Mouse (Mus musculus) kidney, postnatal 25 days (tissue): ENCODE results near the gene Atxn7l3b.

Source experiments
- DNase-seq, 2 experiments: peaks; one replicate each; pipeline ENCODE4 v3.0.0; 2021; ENCODE audit warnings: mixed read lengths in 2 of 2

Atxn7l3b gene

DNA sequence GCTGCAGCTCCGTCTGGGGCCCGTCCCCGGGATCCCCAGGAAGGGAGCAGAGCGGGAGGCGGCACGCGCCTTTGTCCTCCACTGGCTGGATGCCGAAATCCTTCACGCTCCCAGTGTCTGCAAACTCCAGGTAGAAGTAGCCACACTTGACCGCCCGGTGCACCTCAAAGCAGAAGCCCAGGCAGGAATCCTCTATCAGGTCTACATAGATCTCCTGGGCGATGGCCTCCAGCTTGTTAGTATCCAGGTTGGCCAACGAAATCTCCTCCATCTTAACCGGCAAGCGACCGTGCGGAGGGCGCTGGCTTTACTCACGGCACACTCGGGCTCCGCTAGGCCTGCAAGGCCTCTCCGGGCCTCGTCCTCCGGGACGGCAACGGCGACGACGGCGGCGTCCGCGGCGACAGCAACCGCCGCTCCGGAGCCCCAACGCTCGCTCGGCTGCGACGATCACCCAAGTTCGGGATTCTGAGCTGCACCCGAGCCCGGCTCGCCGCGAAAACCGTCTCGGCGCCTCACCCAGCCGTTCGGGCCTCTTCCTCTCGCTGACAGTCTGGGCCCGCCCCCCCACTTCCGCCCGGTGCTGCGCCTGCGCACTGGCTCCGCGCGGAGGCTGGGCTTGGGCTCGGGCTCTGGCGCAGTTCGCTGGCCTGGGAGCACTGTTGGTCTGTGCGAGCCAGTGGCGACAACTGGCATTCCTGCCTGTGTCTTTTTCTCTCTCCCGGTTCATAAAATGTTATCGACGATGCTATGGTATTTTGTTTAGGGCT, at the start of gene Atxn7l3b:
TSS of gene Atxn7l3b (minus strand) at position 550 of the 770 bp plus-strand sequence.
- peak; percentile 94 to 96 for DNase-seq

DNA sequence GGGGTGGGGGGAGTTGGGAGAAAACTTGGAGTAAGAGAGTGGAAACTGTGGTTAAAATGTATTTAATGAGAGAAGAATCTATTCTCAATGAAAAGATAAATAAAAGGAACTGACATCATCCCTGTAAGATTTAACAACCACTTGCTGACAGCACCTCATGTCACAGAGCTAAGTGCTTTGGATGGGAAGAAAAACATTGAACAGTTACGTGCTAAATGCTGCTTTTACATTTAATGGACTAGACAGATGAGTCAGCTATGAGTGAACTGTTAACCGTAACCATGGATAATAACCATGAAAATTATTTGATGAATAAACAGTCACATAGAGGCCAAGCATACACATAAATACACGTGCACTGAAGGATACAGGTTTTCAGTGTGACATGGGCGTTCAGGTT, 48.8 kb upstream of the Atxn7l3b start:
- DNase-seq, result no peak

DNA sequence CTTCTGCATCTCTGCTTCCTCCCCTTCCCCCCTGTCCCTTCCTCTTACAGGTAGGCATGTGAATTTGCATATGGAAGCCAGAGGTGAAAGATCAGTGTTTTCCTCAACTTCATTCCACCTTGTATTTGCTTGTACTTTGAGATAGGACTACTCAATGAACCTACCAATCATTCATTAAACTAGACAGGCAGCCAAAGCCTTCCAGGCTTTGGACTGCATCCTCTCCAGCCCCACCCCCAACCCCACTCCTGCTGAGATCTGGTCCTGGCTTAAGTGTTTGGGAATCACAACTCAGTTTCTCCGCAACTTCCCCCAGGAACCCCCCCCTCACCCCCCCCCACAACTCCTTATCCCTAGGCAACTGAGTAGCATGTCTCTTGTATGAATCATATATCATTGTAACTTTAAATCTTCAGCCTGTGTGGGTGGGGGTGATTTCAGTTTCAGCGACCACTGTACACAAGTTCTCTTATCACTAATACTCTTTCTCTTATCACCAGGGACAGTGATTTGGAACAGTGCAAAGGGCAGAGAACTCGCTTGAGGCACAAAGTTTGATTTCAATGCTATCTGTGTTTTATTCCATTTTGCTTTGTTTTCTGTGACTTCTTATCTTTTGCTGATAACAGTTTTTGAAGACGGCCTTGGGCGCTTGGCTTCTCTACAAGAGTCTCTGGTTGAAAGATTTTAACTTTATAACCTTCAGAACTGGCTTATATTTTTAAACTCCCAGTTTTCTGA, 44.7 kb upstream of the Atxn7l3b start:
- DNase-seq, result no peak

DNA sequence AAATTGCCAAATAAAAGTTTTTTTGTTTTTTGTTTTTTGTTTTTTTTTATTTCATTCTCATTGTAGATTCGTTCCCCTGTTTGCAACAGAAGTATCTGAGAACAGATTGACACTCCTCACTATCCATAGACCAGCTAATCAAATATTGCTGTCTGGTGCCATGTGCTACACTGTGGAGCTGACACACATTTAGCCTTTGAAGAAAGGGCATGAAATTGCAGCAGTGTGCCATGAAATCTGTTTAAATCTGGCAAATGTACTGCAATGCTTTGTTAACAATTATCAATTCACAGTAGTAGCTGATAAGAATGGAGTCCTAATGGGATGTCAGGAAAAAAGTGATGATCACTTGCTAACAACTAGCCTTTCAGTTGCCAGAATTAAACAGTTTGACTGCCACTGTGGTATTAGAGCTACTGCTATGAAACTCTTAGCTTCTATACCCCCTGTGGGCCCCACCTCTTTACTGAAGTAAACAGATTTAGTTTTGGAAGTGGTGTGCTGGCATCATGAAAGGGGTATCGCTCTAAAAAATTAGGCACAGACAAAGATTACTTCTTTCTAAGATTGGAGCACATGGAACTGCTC, 41.3 kb upstream of the Atxn7l3b start:
- no peak for DNase-seq

DNA sequence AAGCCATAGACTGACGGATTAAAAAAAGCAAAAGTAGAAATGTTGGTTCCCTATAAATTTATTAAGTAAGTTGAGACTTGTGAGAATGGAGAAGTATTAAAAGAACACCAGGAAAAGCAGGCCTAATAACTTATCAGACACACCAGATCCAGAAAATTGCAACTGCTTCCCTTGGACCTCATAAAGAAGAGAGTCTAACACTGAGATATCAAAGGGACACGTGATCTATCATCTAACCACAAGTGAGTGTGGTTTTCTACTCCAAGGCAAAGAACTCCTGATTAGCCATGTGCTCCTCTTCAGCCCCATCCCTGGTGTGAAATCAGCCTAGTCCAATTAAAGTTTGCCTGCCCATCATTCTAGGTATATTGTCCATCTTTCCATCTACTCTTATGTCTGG, 38.8 kb upstream of the Atxn7l3b start:
- no peak for DNase-seq

DNA sequence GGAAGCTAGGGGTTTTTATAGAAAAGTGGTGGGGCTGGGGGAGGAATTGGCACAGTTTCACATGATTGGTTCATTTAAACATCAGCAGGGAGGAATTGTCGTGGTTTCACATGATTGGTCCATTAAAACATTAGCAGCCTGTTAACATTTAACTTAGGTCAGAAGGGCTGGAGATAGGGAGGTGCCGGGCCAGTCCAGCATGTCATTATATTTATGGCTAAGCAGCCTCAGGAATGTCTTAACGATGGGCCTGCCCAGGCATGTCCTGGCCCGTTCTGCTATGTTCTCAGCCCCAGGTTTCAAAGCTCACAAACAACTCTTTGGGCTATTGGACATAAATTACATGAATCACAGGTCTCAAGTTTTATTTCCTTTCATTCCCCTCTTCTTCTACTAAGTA, 33.4 kb upstream of the Atxn7l3b start:
- DNase-seq, result peak; percentile 21 to 66

DNA sequence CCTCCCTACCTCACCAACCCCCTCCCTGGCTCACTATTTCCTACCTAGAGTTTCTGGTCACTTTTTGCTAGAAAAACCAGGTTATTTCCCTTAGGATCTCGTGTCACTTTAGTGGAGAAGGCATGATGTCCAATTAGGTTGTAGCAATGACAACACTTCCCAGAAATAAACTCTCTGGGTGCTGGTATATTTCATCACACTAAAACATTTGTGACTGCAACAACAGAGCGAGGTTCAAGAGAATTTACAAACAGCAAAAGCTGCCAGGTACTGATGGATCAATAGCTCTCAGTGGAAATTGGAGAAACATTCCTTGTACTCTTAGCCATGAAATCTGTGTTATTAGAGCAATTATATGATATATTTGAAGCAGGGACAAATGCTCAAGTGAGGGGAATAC, 25.3 kb upstream of the Atxn7l3b start:
- no peak for DNase-seq

DNA sequence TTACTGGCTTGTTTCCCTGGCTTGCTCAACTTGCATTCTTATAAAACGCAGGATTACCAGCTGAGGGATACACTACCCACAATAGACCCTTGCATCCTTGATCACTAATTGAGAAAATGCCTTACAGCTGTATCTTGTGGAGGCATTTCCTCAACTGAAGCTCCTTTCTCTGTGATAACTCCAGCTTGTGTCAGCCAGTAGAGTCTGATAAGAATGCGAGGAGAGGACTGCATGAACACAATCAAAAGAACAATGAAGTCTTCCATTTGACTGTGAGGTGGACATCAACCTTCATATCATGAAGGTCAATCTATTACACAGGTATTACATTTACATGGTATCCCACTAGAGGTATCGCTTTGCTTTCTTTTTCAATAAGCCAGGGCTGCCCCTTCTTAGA, 19.7 kb upstream of the Atxn7l3b start:
- no peak for DNase-seq

DNA sequence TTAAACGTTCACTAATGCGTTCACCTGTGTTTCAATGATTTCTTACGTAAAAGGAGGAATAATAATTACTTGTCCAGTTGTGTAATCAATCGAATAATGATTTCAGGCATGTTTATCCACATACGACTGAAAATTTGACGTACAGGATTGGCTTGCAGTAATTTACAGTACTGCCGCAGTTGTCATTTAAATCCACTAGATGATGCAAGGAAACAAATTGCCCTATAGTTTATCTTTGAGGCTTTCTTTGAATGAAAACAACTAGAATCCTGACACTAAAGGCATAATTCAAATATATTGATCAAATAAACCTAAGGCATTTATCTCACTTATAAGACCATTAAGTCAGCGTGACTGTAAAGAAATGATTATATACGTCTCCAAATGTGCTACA, 418 bp upstream of the Atxn7l3b start:
- DNase-seq, result no peak

DNA sequence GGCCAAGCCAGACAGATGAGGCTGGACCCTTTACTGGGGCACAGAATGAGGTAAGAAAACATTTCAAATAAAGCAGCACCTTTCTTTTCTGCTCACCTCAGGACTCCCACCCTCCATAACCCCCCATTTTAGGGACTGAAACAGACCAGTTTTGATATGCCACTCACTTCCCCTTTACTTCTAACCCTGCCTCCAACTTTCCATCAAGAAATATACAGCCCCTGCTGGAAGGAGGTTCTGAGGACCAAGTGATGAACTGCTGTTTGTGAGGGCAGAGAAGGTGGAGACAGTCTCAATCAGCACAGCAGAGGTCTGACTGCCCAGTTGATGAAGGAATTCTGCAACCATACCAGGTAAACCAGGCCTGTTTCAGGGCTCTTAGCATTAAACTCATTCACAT, 1.8 kb downstream of the Atxn7l3b start:
- DNase-seq, result no peak

DNA sequence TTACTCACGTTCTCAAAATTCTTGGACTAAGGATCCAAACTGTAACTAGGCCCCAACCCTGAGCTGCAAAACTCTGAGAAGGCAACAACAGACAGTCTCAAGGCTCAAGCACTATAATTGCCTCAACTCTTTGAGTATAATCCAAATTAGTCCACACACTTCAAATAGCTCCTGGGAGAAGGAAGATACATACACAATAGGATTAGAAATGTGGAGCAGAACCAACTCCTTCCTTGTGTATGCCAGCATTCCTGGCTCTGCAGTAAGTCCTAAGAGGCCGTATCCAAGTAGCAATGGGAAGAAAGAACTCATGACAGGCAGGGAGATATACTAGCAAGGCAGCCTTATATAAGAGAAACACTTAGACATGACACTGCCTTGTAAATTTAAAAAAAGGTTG, 2.5 kb downstream of the Atxn7l3b start:
- no peak for DNase-seq

DNA sequence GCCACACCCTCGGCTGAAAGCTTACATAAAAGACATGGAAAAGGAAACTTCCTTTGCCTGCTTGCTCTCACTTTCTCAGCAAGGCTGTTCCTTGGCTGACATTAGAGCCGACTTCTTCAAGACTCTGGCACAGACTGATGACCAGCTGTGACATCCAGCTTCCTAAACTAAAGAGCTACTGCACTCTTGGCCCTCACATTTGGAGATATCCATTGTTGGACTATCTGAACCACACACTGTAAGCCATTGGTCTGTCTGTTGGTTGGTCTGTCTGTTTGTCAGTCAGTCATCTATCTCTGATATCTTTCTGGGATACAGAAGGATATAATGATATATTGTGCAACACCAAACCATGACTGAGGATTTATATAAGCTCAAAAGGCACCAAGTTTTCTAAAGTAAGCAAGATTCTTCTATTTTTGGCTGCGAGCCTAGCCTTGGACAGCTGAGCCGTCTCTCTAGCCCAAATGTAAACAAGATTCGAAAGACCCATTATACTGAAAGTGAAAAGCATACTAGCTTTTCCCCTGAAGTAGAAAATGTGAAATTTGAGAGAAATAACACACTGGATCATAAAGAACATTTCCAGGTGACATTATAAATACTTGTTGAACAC, 12.1 kb downstream of the Atxn7l3b start:
- DNase-seq, result no peak

DNA sequence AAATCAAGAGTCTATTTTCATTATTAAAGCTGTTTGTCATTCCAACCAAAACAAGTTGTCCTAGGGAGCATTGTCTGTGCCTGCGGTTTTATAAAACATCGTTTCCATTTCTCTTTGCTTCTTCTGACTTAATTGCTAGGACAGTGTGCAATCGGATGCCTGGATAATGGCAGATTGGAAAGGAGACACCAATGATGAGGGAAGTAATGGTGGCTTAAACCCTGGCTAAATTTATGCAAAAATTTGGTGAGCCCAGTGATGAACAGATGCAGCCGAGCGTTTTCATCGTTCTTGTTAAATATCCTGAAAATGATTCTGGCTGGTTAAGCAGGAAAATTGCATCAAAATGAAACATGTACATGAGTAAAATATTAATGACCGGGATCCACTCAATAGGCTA, 28.6 kb downstream of the Atxn7l3b start:
- no peak for DNase-seq

DNA sequence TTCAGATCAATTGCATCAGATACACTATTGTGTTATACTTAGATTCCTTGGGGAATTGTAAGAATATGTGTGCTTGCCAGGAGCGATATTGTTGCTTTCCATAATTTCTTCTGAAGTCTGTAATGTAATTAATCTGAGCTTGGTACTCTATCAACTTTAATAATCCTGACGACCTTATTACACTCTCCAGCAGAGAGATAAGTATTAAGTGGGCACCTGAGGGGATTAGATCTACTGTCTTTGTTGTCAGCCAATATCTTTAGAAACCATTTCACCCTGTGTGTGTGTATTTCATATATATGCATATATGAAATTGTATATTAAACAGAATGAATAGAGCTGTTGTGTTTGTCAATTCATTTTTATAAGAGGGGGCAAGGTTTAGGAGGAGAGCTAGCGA, 29.0 kb downstream of the Atxn7l3b start:
- DNase-seq, result no peak

DNA sequence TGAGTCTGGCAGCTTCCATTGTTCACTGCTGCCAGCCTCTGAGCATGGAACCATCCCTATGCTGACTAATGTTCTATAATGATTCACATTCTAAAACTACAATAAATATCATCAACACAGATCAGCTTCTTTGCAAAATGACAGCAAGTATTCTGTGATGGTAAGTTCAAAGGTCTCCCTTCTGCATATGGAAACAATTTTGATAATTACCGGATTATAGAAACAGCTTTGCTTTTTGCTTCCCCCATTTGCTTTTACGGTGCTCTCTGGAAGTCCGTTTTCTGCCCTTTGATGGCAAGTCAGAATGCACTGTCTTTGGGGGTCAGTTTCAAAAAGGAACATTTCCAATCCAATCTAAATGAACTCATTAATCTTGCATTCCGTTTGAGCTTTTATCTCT, 32.2 kb downstream of the Atxn7l3b start:
- DNase-seq, result no peak

DNA sequence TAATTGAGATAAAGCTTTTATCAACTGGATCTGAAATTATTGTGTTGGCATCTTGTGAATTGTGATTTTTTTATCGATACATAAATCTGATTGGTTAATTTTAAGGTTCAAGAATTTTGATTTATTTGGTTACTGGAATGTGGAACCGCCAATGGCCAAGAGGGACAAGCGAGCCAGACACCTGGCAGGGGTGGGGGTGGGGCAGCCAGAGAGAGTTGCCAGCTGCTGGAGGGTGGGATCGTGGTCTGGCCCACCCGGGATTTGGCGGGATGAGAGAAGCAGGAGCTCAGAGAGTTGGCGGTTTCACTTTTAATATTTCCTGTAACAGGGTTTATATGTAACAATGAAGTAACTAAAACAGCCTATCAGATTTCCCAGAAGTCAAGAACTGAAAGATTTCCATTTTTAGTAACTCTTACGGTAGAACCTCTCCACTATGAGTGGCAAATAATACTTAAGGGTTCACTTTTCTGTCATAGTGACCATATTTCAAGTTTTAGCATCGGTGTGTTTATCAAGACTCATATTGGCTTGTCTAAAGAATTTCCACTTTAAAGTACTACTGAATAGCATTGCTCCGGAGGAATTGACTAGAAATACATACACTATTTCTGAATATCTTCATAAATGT, 35.1 kb downstream of the Atxn7l3b start:
- DNase-seq, result no peak

DNA sequence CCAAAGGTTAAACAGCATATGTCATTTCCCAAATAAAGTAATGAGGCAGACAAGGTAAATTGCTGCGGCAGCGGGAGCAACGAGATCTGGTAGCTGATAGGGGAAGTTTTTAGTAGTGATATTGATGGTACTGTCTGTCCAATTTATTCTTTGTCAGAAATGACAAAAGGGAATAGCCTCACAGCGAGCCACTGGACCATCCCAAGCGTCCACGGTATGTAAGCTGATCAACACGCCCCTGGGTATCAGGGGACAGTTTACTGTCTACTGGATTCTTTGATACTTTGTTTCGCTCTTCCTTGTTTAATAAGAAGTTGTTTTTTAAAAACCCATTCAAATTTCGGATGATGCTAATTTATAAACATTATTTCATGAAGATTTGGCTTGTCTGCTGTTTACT, 44.7 kb downstream of the Atxn7l3b start:
- no peak for DNase-seq

DNA sequence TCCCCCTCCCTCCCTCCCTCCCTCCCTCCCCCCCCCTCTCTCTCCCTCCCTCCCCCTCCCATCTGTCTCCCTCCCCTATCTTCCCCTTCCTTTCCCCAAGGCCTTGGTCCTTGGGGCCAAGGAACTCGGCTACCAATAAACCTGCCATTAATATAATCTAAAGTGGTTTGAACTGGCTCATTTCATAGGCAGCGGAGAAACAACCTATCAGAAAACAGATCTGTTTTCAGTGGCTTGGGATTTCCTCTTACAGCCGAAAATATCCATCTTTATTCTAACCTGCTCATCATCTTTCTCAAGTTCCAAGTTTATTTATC, 45.2 kb downstream of the Atxn7l3b start:
- DNase-seq, result no peak

DNA sequence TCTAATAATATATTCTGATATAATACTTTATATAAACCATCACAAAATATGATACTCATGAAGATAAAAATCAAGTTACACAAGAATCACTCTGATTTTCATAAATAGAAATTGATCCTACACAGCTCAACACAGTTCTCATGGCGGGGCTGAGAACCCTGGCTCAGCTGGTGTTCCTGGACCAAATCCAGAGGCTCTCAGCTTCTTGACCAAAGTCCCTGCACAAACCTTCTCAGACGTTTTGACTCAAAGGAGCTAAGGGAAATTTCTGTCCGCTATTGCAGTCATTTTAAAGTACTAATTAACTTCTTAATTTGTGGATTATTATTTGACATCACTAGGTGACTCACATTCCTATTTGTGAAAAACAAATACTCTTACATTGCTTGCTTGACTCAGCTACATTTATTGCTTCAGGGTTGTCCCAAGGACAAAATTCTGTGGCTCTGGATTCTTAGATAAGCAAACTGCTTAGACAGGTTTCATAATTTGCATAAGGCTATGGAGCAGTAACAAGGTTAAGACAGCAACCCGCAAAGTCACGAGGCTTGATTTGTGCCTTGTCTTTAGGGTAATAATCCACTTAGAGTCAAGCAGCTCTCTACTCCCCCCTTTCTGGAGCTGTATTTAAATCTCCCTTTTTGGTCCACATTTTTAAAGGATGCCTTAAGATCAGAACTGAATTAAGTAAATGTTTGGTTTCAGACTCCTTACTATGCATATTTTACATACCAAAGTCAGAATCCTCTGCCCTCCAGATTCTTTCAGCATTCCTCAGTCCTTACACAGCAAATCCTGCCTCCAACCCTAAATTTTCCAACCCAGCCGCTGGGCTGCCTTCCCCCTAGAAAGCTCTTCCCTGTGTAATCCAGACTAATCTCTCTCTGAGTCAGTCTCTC, 45.8 kb downstream of the Atxn7l3b start:
- peak; percentile 54 for DNase-seq

DNA sequence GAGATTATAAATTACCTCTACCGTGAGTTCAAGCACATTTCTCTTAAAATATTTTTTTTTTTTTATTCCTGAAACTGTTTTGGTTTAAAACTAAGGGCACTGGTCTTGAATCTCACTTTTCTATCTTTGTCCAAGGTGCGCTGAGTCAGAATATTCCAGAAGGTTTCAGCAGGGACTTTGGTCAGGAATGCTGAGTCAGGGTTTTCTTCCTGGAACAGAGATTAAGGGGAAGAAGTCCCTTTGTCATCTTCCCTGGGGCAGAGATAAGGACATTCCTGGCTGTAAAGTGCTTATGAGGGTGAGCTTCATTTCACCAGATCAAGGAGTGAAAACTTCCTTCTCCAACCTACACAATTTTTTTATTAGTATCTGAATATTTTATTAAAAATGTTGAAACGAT, 46.7 kb downstream of the Atxn7l3b start:
- DNase-seq, result no peak

DNA sequence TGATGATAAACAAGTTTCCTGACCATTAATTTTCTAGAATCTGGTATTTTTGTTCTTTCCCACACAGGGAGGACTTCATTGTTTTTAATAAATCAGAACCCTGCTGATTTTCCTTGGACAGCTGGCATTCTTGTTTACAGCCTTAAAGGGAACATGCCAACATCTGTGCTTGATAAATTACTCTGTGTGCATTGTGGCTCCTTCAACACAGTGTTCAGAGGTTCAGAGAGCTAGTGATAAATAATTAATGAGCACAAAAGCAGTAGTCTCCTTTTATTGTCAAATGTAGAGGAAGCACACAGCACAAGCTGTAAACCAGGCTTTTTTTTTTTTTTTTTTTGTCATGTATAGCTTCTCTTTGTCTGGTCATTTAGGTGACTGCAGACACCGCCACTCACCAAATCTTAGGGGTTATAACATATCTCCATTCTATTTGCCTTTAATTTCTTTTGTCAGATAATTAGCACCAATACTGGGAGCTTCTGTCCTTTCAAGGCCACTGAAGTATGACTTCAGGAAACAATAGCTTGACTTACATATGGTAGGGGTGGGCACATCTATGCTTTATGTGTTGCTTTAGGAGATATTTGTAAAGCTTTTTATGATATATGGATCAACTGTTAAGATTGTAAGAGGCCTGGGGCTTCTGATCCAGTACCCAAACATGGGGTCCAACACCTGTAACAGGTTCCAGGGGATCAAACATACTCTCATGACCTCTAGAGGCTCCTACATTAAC, 52.0 kb downstream of the Atxn7l3b start:
- no peak for DNase-seq
